Mouse (Mus musculus) adrenal gland, adult 18-20 months (tissue): ENCODE results near the gene Tradd. TPM values are rescaled to one million over a fixed set of nuclear protein-coding genes. Genes with fewer than 3 reads are reported as not detected.
A peak's percentile ranks its signal among the peaks of the same experiment; 100 is the strongest.

Source experiments
- DNase-seq, 2 experiments: peaks; one replicate each; pipeline ENCODE4 v3.0.0; 2021 to 2022; ENCODE audit warnings: low spot score in 2 of 2
- long read RNA-seq, 2 experiments: library from polyadenylated mRNA; stranded (forward); transcript quantifications; one replicate each; pipeline ENCODE4 v2.0.0; 2021
- total RNA-seq, 2 experiments: library from RNA; stranded (reverse); gene quantifications; 1 replicate in 1 of 2; 2 replicates in 1 of 2; pipeline ENCODE4 v1.2.3; 2021

Gene Tradd
- total RNA-seq: 10 to 100 TPM; 13.1 to 15.5 TPM
- long read RNA-seq, experiment 1, transcript Tradd-201 (5 exons, 1,689 nt): major isoform, 13 of 19 reads
- long read RNA-seq, experiment 1, partial matches to known transcripts: 2 of 19 reads
- long read RNA-seq, experiment 1, other reads (novel, unspliced or antisense): 4 of 19 reads
- long read RNA-seq, experiment 2, transcript Tradd-201 (5 exons, 1,689 nt): major isoform, 46 of 58 reads
- long read RNA-seq, experiment 2, partial matches to known transcripts: 2 of 58 reads
- long read RNA-seq, experiment 2, other reads (novel, unspliced or antisense): 9 of 58 reads

GRCm38 (mm10) chr8:105264024-105264982 is at the start of gene Tradd, which contains the start of gene Fbxl8:
Tradd (minus strand) TSS chr8:105264609.
Fbxl8 (plus strand) TSS chr8:105264648.
- peak; percentile 78 to 79 for DNase-seq

- DNase-seq: no peak
Measured at GRCm38 (mm10) chr8:105313622-105314402, 49.4 kb upstream of the Tradd start.

- DNase-seq: no peak
Measured at GRCm38 (mm10) chr8:105312891-105313481, 48.6 kb upstream of the Tradd start.

GRCm38 (mm10) chr8:105311718-105312117 is 47.3 kb upstream of the Tradd start:
- no peak for DNase-seq

- DNase-seq: no peak
Measured at GRCm38 (mm10) chr8:105310118-105310517, 45.7 kb upstream of the Tradd start.

- DNase-seq: no peak
Measured at GRCm38 (mm10) chr8:105309142-105309847, 44.9 kb upstream of the Tradd start.

GRCm38 (mm10) chr8:105308428-105308827 is 44.0 kb upstream of the Tradd start:
- no peak for DNase-seq

- DNase-seq: no peak
Measured at GRCm38 (mm10) chr8:105307670-105308069, 43.3 kb upstream of the Tradd start.

- no peak for DNase-seq
Measured at GRCm38 (mm10) chr8:105306146-105306691, 41.8 kb upstream of the Tradd start.

- peak; percentile 50 to 54 for DNase-seq
Measured at GRCm38 (mm10) chr8:105305211-105306145, 41.1 kb upstream of the Tradd start, which contains the start of gene Elmo3. Elmo3 (plus strand) TSS chr8:105305601.

- DNase-seq: no peak
Measured at GRCm38 (mm10) chr8:105304325-105305210, 40.2 kb upstream of the Tradd start.

- DNase-seq: no peak
Measured at GRCm38 (mm10) chr8:105303874-105304273, 39.5 kb upstream of the Tradd start.

- DNase-seq: no peak
Measured at GRCm38 (mm10) chr8:105303396-105303795, 39.0 kb upstream of the Tradd start.

- no peak for DNase-seq
Measured at GRCm38 (mm10) chr8:105299962-105300361, 35.6 kb upstream of the Tradd start.

- no peak for DNase-seq
Measured at GRCm38 (mm10) chr8:105298351-105299252, 34.2 kb upstream of the Tradd start.

- DNase-seq: peak; percentile 85 to 87
Measured at GRCm38 (mm10) chr8:105297511-105298192, 33.2 kb upstream of the Tradd start, which contains the start of gene E2f4. E2f4 (plus strand) TSS chr8:105297663.
